Mouse (Mus musculus): Measurements from ENCODE around the gene Ucn3. TPM values are rescaled to one million over a fixed set of nuclear protein-coding genes. Genes with fewer than 3 reads are reported as not detected.

Ucn3 gene
- polyA plus RNA-seq (2015; fragmentation: Illumina TruSeq; extraction: RNeasy Lipid Tissue Mini Kit (QIAGEN cat#74804); ENCODE audit: low read depth, low replicate concordance) = not detected

GRCm38 (mm10) chr13:3945249-3945648 is at the start of gene Ucn3:
TSS of gene Ucn3 (minus strand) at chr13:3945349.

DNA sequence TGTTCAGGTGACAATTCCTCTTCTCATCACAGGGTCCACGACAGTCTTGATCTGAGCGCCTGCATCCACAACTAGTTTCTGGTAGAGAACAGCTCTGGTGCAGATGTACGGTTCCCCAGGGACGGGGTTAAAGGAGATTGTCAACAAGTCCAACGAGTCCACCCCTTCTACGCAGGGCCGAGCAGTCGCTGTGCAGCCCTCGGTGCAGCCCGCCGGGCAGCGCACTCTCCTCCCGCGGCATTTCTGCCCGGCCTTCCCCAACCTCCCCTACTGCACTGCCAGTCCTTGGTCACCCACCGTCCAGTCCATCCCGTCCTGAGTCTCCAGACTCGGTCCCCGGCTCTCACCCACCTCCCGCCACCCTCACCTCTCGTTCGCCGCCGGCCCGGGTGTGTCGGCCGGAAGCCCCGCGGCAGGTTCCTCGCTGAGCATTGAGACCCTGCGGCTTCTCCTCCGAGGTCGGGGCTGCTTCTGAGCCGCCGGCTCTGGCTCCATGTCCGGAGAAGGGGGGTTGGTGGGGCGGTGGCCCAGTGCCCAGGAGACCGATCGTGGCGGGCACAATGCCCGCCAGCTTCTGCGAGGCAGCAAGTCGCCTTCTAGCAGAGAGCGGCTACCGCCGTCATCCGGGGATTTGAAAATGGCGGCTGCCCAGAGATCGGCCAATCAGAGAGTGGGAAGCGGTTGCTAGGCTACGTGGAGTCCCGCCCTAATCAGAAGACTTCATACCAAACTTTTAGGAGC is 27.4 kb downstream of the Ucn3 start, which contains the start of the genes Net1 and Tubal3:
Net1 (minus strand) TSS at position 650 of the 741 bp plus-strand sequence.
Tubal3 (plus strand) TSS at position 704 of the 741 bp plus-strand sequence.

Other genes with a start within 250 kb of the Ucn3 start
- gene Calml3, start 141.0 kb downstream of the Ucn3 start, polyA plus RNA-seq (2015; fragmentation: Illumina TruSeq; extraction: RNeasy Lipid Tissue Mini Kit (QIAGEN cat#74804); ENCODE audit: low read depth, low replicate concordance) = not detected
- not detected for gene Calm4, start 107.6 kb downstream of the Ucn3 start, polyA plus RNA-seq (2015; fragmentation: Illumina TruSeq; extraction: RNeasy Lipid Tissue Mini Kit (QIAGEN cat#74804); ENCODE audit: low read depth, low replicate concordance)
- not detected for gene Calm5, start 91.2 kb downstream of the Ucn3 start, polyA plus RNA-seq (2015; fragmentation: Illumina TruSeq; extraction: RNeasy Lipid Tissue Mini Kit (QIAGEN cat#74804); ENCODE audit: low read depth, low replicate concordance)
- 23.8 TPM for gene Net1, start 27.1 kb downstream of the Ucn3 start, polyA plus RNA-seq (2015; fragmentation: Illumina TruSeq; extraction: RNeasy Lipid Tissue Mini Kit (QIAGEN cat#74804); ENCODE audit: low read depth, low replicate concordance)
- gene Tubal3, start 27.1 kb downstream of the Ucn3 start, polyA plus RNA-seq (2015; fragmentation: Illumina TruSeq; extraction: RNeasy Lipid Tissue Mini Kit (QIAGEN cat#74804); ENCODE audit: low read depth, low replicate concordance) = not detected
- 4.1 TPM for gene Akr1c14, start 103.7 kb upstream of the Ucn3 start, polyA plus RNA-seq (2015; fragmentation: Illumina TruSeq; extraction: RNeasy Lipid Tissue Mini Kit (QIAGEN cat#74804); ENCODE audit: low read depth, low replicate concordance)
- gene Akr1c18, start 205.3 kb upstream of the Ucn3 start, polyA plus RNA-seq (2015; fragmentation: Illumina TruSeq; extraction: RNeasy Lipid Tissue Mini Kit (QIAGEN cat#74804); ENCODE audit: low read depth, low replicate concordance) = 6.3 TPM
- 2.1 TPM for gene Akr1c13, start 245.8 kb upstream of the Ucn3 start, polyA plus RNA-seq (2015; fragmentation: Illumina TruSeq; extraction: RNeasy Lipid Tissue Mini Kit (QIAGEN cat#74804); ENCODE audit: low read depth, low replicate concordance)

Measured in brain, adult 10 weeks (tissue).